Mouse (Mus musculus) retina, adult 2 months (tissue): Measurements from ENCODE around the gene Dspp.

Experiments used
- DNase-seq: peaks from one replicate; pipeline ENCODE4 v3.0.0-alpha.2; 2012; ENCODE audit warnings: low read depth, low spot score

Dspp gene

GRCm38 (mm10) chr5:104201153-104201950, 30.8 kb downstream of the Dspp start:
- DNase-seq, result no peak

- no peak for DNase-seq
Measured at GRCm38 (mm10) chr5:104202351-104202750, 31.8 kb downstream of the Dspp start, which contains the start of gene Dmp1. Dmp1 (plus strand) TSS chr5:104202613.

- DNase-seq, result no peak
Measured at GRCm38 (mm10) chr5:104212531-104212930, 42.0 kb downstream of the Dspp start.

- DNase-seq, result no peak
Measured at GRCm38 (mm10) chr5:104218926-104219325, 48.4 kb downstream of the Dspp start.

GRCm38 (mm10) chr5:104224299-104224698, 53.8 kb downstream of the Dspp start:
- no peak for DNase-seq

- no peak for DNase-seq
Measured at GRCm38 (mm10) chr5:104224750-104225149, 54.2 kb downstream of the Dspp start.

GRCm38 (mm10) chr5:104228497-104228896, 58.0 kb downstream of the Dspp start:
- no peak for DNase-seq
